Mouse (Mus musculus) limb, embryonic 11.5 days (tissue): Measurements from ENCODE around the gene Spesp1. TPM values are rescaled to one million over a fixed set of nuclear protein-coding genes. Genes with fewer than 3 reads are reported as not detected.

Source experiments
- ATAC-seq: fragments of 200-750 bp; cut with Nextera tagmentation; 2 replicates; pipeline ENCODE4 v1.8.0; 2017; ENCODE audit warnings: low read depth; ENCODE audit not compliant: insufficient number of reproducible peaks, low FRiP score, low TSS enrichment
- DNase-seq: peaks from one replicate; pipeline ENCODE4 v3.0.0-alpha.2; 2015; ENCODE audit warnings: low spot score
- H3K27ac ChIP-seq: fragments of 300-500 bp; sonication (generic); replicated peaks from 2 replicates; pipeline ENCODE4 v1.5.1; 2014; ENCODE audit warnings: low read depth, mild to moderate bottlenecking, low read length
- H3K27me3 ChIP-seq: fragments of 300-500 bp; sonication (generic); 2 replicates; pipeline ENCODE4 v1.6.1; 2014; ENCODE audit warnings: mild to moderate bottlenecking, low read length, mixed read lengths; ENCODE audit not compliant: control insufficient read depth, insufficient read depth
- H3K36me3 ChIP-seq: fragments of 300-500 bp; sonication (generic); 2 replicates; pipeline ENCODE4 v1.6.1; 2014; ENCODE audit warnings: mild to moderate bottlenecking, low read length, moderate library complexity, mixed read lengths; ENCODE audit not compliant: control insufficient read depth, insufficient read depth
- H3K4me1 ChIP-seq: fragments of 300-500 bp; sonication (generic); 2 replicates; pipeline ENCODE4 v1.6.1; 2014; ENCODE audit warnings: low read length, mixed read lengths; ENCODE audit not compliant: control insufficient read depth, insufficient read depth
- H3K4me2 ChIP-seq: fragments of 300-500 bp; sonication (generic); 2 replicates; pipeline ENCODE4 v1.6.1; 2014; ENCODE audit warnings: low read depth, mild to moderate bottlenecking, moderate library complexity; ENCODE audit not compliant: severe bottlenecking
- H3K4me3 ChIP-seq: fragments of 300-500 bp; sonication (generic); 2 replicates; pipeline ENCODE4 v1.5.1; 2014; ENCODE audit warnings: low read depth, low read length
- H3K9ac ChIP-seq: fragments of 300-500 bp; sonication (generic); 2 replicates; pipeline ENCODE4 v1.6.1; 2014; ENCODE audit warnings: mild to moderate bottlenecking, low read length
- H3K9me3 ChIP-seq: fragments of 300-500 bp; sonication (generic); 2 replicates; pipeline ENCODE4 v1.6.1; 2016; ENCODE audit warnings: low read length; ENCODE audit not compliant: control insufficient read depth
- WGBS: fragments of 180-500 bp; shearing (Covaris S2); extraction: QIAGEN DNeasy Blood & Tissue Kit; methylation state at CpG from one replicate; pipeline ENCODE4 v1.1.7; 2014; 5-methylcytosine and 5-hydroxymethylcytosine counted together
- polyA plus RNA-seq: library from polyadenylated mRNA; unstranded; fragments of >200 nt; fragmentation: Nextera tagmentation; extraction: Ambion mirVana; gene quantifications from 2 replicates; pipeline ENCODE4 v1.2.1, GENCODE M21; 2014

Gene Spesp1
- polyA plus RNA-seq = not detected in 2 replicates

DNA sequence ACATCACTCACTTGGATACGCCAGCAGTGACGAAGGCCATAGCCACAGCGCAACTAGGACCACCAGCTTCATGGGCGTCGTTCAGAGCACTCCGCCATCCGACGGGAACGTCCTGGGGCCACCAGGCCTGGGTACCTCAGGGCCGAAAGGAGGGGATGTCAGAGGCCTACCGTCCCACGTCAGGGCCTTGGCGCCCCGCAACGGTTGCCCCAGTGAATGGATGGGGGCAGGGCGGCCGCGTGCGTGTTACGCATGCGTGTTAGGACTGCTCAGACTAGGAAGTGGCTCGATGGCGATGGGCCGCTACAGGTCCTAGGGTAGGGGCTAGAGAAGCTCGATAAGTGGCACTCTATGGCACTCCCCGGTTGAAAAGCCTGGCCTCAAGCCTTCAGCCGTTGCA, at the start of gene Spesp1:
Gene Spesp1 (minus strand): TSS at position 218 of the 400 bp plus-strand sequence.
- WGBS = 77% methylated on average over 27 of the region's 27 CpGs
- H3K27ac ChIP-seq = no peak within 1 kb of the TSS
- ATAC-seq (no peak), DNase-seq (no peak)
- H3K36me3 ChIP-seq = no peaks in the 10 kb centered on the region
- H3K4me2 ChIP-seq = no peak within 1 kb of the TSS
- no peaks in the 10 kb centered on the region for H3K27me3 ChIP-seq
- no peaks in the 10 kb centered on the region for H3K4me1 ChIP-seq
- H3K9me3 ChIP-seq = no peaks in the 10 kb centered on the region
- no peak within 1 kb of the TSS for H3K4me3 ChIP-seq
- no peak within 1 kb of the TSS for H3K9ac ChIP-seq

DNA sequence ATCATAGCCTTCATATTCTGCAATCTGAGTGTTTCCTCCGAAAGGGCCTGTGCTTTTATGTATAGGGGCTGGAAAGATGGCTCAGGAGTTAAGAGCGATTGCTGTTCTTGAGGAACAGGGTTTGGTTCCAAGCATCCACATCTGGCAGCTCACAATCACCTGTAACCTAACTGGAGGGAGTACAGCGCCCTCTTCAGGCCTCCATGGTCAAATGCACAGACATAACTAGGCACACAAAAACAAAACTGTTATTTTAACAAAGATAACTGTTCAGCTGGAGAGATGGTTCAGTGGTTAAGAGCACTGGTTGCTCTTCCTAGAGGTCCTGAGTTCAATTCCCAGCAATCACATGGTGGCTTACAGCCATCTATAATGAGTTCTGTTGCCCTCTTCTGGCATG, 44.0 kb upstream of the Spesp1 start:
- no peak for ATAC-seq
- Histone ChIP-seq H3K27ac (no peak overlapping the region), H3K36me3 (no peaks in the 10 kb centered on the region), H3K9ac (no peak overlapping the region), H3K27me3 (no peaks in the 10 kb centered on the region), H3K9me3 (no peaks in the 10 kb centered on the region), H3K4me2 (no peak overlapping the region), H3K4me1 (no peaks in the 10 kb centered on the region), H3K4me3 (no peak overlapping the region)
- DNase-seq = no peak
- WGBS = 69% methylated on average over 3 of the region's 3 CpGs

DNA sequence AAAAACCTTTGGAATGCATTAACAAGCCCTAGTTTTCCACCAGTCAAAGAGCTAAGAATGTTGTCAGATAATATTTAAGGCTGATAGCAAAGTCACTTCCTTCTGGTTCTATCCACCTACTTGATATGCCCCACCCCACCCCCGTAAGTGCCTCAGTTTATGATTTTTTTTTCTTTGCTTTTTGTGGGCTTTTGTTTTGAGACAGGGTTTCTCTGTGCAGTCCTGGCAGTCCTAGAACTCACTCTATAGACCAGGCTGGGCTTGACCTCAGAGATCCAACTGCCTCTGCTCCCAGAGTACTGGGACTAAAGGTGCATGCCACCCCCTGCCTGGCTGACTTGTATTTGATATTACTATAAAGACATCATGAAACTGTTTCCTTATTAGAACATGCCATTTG, 41.8 kb upstream of the Spesp1 start:
- Histone ChIP-seq H3K9ac (no peak overlapping the region), H3K4me2 (no peak overlapping the region), H3K4me1 (no peaks in the 10 kb centered on the region), H3K36me3 (no peaks in the 10 kb centered on the region), H3K4me3 (no peak overlapping the region), H3K27ac (no peak overlapping the region), H3K27me3 (no peaks in the 10 kb centered on the region), H3K9me3 (no peaks in the 10 kb centered on the region)
- ATAC-seq = no peak
- 93% methylated on average over 1 of the region's 1 CpGs for WGBS
- no peak for DNase-seq

DNA sequence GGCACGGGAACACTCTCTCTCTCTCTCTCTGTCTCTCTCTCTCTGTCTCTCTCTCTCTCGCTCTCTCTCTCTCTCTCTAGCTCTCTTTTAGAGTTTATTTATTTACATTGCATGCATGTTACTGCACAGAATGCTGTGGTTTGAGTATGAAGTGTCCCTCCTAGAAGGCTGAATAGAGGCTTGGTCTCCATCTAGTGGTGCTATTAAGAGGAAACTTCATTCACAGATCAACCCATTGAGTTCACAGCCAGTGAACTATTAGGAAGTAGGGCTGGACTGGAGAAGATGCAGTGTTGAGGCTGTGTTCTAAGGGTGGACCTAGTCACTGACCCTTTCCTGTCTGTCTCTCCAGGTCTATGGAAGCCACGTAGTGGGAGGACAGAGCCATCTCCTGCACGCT, 36.7 kb upstream of the Spesp1 start:
- H3K4me2 ChIP-seq = no peak overlapping the region
- ATAC-seq = no peak
- 73% methylated on average over 4 of the region's 4 CpGs for whole genome bisulfite sequencing
- no peaks in the 10 kb centered on the region for H3K36me3 ChIP-seq
- DNase-seq = no peak
- H3K4me3 ChIP-seq = no peak overlapping the region
- H3K27me3 ChIP-seq = no peaks in the 10 kb centered on the region
- H3K4me1 ChIP-seq = no peaks in the 10 kb centered on the region
- H3K27ac ChIP-seq = no peak overlapping the region
- no peaks in the 10 kb centered on the region for H3K9me3 ChIP-seq
- no peak overlapping the region for H3K9ac ChIP-seq

DNA sequence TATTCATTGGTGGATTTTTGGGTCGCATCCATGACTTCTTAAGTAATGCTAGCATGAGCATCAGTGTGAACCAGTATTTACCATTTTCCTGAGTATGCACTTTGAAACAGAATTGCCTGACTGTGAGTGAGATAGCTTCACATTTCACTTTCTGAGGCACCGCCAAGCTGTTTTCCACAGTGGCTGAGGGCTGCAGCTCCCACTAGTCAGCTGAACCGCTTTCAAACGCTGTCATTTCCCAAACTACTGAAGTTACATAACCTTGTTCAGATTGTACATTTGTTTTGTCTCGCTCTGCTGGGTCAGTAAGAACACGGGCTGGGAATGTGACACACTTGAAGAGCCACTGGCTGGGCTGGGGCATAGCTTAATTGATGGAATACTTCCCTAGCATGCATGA, 33.5 kb upstream of the Spesp1 start:
- no peak overlapping the region for H3K4me2 ChIP-seq
- no peaks in the 10 kb centered on the region for H3K27me3 ChIP-seq
- ATAC-seq (no peak), DNase-seq (no peak)
- H3K9me3 ChIP-seq = no peaks in the 10 kb centered on the region
- no peaks in the 10 kb centered on the region for H3K36me3 ChIP-seq
- H3K4me3 ChIP-seq = no peak overlapping the region
- H3K27ac ChIP-seq = no peak overlapping the region
- WGBS = 94% methylated on average over 6 of the region's 6 CpGs
- no peaks in the 10 kb centered on the region for H3K4me1 ChIP-seq
- H3K9ac ChIP-seq = no peak overlapping the region

DNA sequence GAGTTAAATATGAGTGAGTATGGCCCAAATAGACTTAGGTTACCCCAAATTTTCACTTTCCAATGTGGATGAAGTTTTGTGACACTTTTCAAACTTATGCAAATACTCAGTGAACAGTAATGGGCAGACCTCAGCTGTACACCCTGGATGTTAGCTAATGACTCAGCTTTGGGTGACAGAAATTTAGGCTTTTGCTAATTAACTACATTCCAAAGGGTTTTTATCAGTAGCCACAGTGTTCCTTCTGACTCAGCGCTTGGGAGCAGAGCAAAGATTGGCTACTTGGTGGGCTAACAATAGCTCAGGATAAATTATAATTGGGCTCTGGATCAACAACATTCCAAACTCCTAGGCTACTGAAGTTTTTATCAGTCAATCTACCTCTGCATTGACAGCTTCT, 14.9 kb upstream of the Spesp1 start:
- 88% methylated on average over 1 of the region's 1 CpGs for WGBS
- H3K4me2 ChIP-seq = no peak overlapping the region
- no peaks in the 10 kb centered on the region for H3K9me3 ChIP-seq
- DNase-seq (no peak), ATAC-seq (no peak)
- H3K27me3 ChIP-seq = no peaks in the 10 kb centered on the region
- H3K9ac ChIP-seq = no peak overlapping the region
- no peaks in the 10 kb centered on the region for H3K4me1 ChIP-seq
- no peak overlapping the region for H3K4me3 ChIP-seq
- H3K36me3 ChIP-seq = no peaks in the 10 kb centered on the region
- H3K27ac ChIP-seq = no peak overlapping the region

DNA sequence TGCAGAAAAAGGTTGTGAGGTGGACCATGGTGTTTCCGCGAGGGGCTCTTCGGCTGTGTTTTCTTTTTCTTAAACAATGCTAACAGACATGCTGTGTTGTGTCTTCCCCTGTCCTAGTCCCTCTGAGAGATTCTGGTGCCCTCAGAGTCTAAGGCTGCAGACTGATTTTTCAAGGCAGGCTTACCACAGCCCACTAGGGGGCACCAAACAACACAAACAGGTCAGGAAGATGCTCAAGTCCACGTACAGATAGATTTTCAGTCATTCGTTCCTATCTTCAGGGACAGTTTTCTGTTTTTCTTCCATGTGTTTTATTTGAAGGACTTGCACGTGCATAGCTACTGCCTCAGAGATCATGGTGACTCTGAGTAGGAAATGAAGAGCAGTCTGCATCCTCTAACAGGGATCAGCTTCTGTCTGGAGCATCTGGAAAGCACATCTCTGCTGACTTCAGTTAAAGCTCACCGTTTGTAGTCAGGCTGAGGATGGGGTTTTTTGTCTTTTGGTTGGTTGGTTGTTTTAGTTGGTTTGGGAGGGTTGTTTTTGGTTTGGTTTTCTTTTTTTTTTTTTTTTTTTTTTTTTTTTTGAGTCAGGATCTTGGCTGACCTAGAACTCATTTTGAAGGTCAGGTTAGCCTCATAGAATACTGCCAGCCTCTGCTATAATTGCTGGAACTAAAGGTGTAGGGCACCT, 13.1 kb upstream of the Spesp1 start:
- Histone ChIP-seq H3K27me3 (no peaks in the 10 kb centered on the region), H3K27ac (no peak overlapping the region), H3K9me3 (no peaks in the 10 kb centered on the region), H3K4me3 (no peak overlapping the region), H3K4me1 (no peaks in the 10 kb centered on the region), H3K4me2 (no peak overlapping the region), H3K36me3 (no peaks in the 10 kb centered on the region), H3K9ac (no peak overlapping the region)
- WGBS = 38% methylated on average over 7 of the region's 7 CpGs
- ATAC-seq = no peak
- DNase-seq = peak; percentile 86

DNA sequence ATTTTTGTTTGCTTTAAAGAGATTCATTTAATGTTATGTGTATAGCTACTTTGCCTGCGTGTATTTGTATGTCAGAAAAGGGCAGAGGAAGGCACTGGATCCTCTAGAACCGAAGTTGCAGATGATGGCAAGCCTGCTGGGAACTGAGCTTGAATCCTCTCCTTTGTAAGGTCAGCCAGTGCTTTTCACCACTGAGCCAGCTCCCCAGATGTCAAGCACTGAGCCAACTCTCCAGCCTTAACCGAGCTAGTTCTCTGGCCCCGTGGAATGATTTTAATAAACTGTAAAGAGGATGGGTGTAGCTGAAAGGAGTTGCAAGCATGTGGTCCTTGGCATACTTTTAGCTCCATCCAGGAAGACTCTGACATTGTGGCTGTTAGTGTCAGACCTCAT, 5.6 kb upstream of the Spesp1 start:
- no peak for ATAC-seq
- H3K4me2 ChIP-seq = no peak overlapping the region
- no peak overlapping the region for H3K9ac ChIP-seq
- no peak overlapping the region for H3K4me3 ChIP-seq
- no peaks in the 10 kb centered on the region for H3K36me3 ChIP-seq
- no peaks in the 10 kb centered on the region for H3K27me3 ChIP-seq
- no peaks in the 10 kb centered on the region for H3K9me3 ChIP-seq
- no peak for DNase-seq
- WGBS = 74% methylated on average over 4 of the region's 4 CpGs
- H3K27ac ChIP-seq = no peak overlapping the region
- H3K4me1 ChIP-seq = no peaks in the 10 kb centered on the region
